Mouse (Mus musculus): ENCODE measurements around the gene Bcl2. TPM values are rescaled to one million over a fixed set of nuclear protein-coding genes. Genes with fewer than 3 reads are reported as not detected.

The Bcl2 gene
- polyA plus RNA-seq, 1 experiment: 10.7 TPM

GRCm38 (mm10) chr1:106647336-106647735 lies 66.7 kb downstream of the Bcl2 start:
- DNase-seq: no peak
- TF ChIP-seq CTCF (IDR thresholded peaks at IDR 0.05; ENCODE audit: borderline replicate concordance, control insufficient read depth, extremely low read depth, insufficient read depth, low read length, poor library complexity) (no peak), POLR2A (IDR thresholded peaks at IDR 0.05; ENCODE audit: control insufficient read depth, extremely low read depth, insufficient read depth, low read length, poor library complexity) (no peak)
- WGBS: 42% methylated on average over 3 of the region's 3 CpGs

GRCm38 (mm10) chr1:106644566-106644965 lies 69.5 kb downstream of the Bcl2 start:
- DNase-seq: no peak
- 86% methylated on average over 4 of the region's 4 CpGs for WGBS
- H3K27ac ChIP-seq (ENCODE audit: control insufficient read depth, insufficient read depth, low read length): no peak overlapping the region
- no peaks in the 10 kb centered on the region for H3K36me3 ChIP-seq (ENCODE audit: control insufficient read depth, insufficient read depth, low read length)
- peaks cover 3% of the 10 kb centered on the region for H3K4me1 ChIP-seq (replicated peaks; ENCODE audit: control insufficient read depth, insufficient read depth, low read length)
- H3K4me3 ChIP-seq (ENCODE audit: control insufficient read depth, insufficient read depth, low read length): no peak overlapping the region
- TF ChIP-seq CTCF (IDR thresholded peaks at IDR 0.05; ENCODE audit: borderline replicate concordance, control insufficient read depth, extremely low read depth, insufficient read depth, low read length, poor library complexity) (no peak), POLR2A (IDR thresholded peaks at IDR 0.05; ENCODE audit: control insufficient read depth, extremely low read depth, insufficient read depth, low read length, poor library complexity) (no peak)
- H3K27me3 ChIP-seq (ENCODE audit: control insufficient read depth, insufficient read depth, low read length): no peaks in the 10 kb centered on the region

More at GRCm38 (mm10) chr1:106647336-106647735, 66.7 kb downstream of the Bcl2 start:
- Histone ChIP-seq H3K27me3 (ENCODE audit: control insufficient read depth, insufficient read depth, low read length) (no peaks in the 10 kb centered on the region), H3K36me3 (ENCODE audit: control insufficient read depth, insufficient read depth, low read length) (no peaks in the 10 kb centered on the region), H3K4me1 (replicated peaks; ENCODE audit: control insufficient read depth, insufficient read depth, low read length) (peaks cover 6% of the 10 kb centered on the region), H3K27ac (ENCODE audit: control insufficient read depth, insufficient read depth, low read length) (no peak overlapping the region), H3K4me3 (ENCODE audit: control insufficient read depth, insufficient read depth, low read length) (no peak overlapping the region)

DNA sequence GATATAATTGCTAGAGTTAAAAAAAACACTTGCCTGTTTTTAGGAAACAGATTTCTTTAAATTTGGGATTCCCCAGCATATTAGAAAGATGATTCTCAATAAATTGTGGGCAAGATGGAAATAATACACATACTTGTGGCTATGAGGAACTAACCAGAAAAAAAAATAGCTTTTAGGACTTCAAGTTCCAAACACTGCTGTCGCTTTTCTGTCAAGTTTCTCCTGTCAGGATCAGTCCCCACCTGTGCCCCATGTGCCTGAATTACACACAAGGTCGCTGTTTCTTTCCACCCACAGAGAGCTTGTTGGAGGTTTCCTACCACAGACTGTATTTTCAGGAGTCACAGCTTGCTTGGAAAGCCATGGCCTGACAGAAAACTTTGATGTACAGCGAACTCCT lies 70.5 kb downstream of the Bcl2 start:
- Histone ChIP-seq H3K27ac (ENCODE audit: control insufficient read depth, insufficient read depth, low read length) (no peak overlapping the region), H3K36me3 (ENCODE audit: control insufficient read depth, insufficient read depth, low read length) (no peaks in the 10 kb centered on the region), H3K27me3 (ENCODE audit: control insufficient read depth, insufficient read depth, low read length) (no peaks in the 10 kb centered on the region), H3K4me3 (ENCODE audit: control insufficient read depth, insufficient read depth, low read length) (no peak overlapping the region), H3K4me1 (replicated peaks; ENCODE audit: control insufficient read depth, insufficient read depth, low read length) (peaks cover 3% of the 10 kb centered on the region)
- 45% methylated on average over 3 of the region's 3 CpGs for WGBS
- DNase-seq: no peak
- TF ChIP-seq CTCF (IDR thresholded peaks at IDR 0.05; ENCODE audit: borderline replicate concordance, control insufficient read depth, extremely low read depth, insufficient read depth, low read length, poor library complexity) (no peak), POLR2A (IDR thresholded peaks at IDR 0.05; ENCODE audit: control insufficient read depth, extremely low read depth, insufficient read depth, low read length, poor library complexity) (no peak)

GRCm38 (mm10) chr1:106640577-106640976 lies 73.5 kb downstream of the Bcl2 start:
- H3K27ac ChIP-seq (ENCODE audit: control insufficient read depth, insufficient read depth, low read length): no peak overlapping the region
- no peak for DNase-seq

DNA sequence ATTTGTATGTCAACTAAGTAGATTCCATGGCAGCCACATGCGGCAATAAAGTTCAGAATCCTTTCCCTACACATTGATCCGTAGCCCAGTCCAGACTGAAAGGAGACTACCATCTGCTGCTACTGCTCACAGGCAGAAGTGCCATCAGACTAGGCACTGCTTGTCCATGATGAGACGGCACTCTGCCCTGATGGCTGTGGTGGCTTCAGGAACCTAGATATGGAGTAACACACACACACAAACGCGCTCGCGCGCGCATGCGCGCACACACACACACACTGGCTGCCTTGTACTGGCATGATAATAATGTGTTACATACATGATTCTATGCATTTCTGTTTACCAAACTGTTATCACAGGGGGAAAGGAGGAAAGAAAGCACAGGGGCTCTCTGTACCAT lies 76.4 kb downstream of the Bcl2 start:
- no peak for DNase-seq
- WGBS: 98% methylated on average over 11 of the region's 11 CpGs
- H3K27me3 ChIP-seq (ENCODE audit: control insufficient read depth, insufficient read depth, low read length): no peaks in the 10 kb centered on the region
- no peak for TF ChIP-seq CTCF (IDR thresholded peaks at IDR 0.05; ENCODE audit: borderline replicate concordance, control insufficient read depth, extremely low read depth, insufficient read depth, low read length, poor library complexity)
- H3K36me3 ChIP-seq (ENCODE audit: control insufficient read depth, insufficient read depth, low read length): no peaks in the 10 kb centered on the region
- H3K27ac ChIP-seq (ENCODE audit: control insufficient read depth, insufficient read depth, low read length): no peak overlapping the region
- H3K4me1 ChIP-seq (replicated peaks; ENCODE audit: control insufficient read depth, insufficient read depth, low read length): no peaks in the 10 kb centered on the region
- H3K4me3 ChIP-seq (ENCODE audit: control insufficient read depth, insufficient read depth, low read length): no peak overlapping the region

More at GRCm38 (mm10) chr1:106640577-106640976, 73.5 kb downstream of the Bcl2 start:
- no peak overlapping the region for H3K4me3 ChIP-seq (ENCODE audit: control insufficient read depth, insufficient read depth, low read length)
- H3K27me3 ChIP-seq (ENCODE audit: control insufficient read depth, insufficient read depth, low read length): no peaks in the 10 kb centered on the region
- WGBS: 90% methylated on average over 1 of the region's 1 CpGs
- TF ChIP-seq CTCF (IDR thresholded peaks at IDR 0.05; ENCODE audit: borderline replicate concordance, control insufficient read depth, extremely low read depth, insufficient read depth, low read length, poor library complexity) (no peak), POLR2A (IDR thresholded peaks at IDR 0.05; ENCODE audit: control insufficient read depth, extremely low read depth, insufficient read depth, low read length, poor library complexity) (no peak)
- no peaks in the 10 kb centered on the region for H3K4me1 ChIP-seq (replicated peaks; ENCODE audit: control insufficient read depth, insufficient read depth, low read length)
- no peaks in the 10 kb centered on the region for H3K36me3 ChIP-seq (ENCODE audit: control insufficient read depth, insufficient read depth, low read length)

- Histone ChIP-seq H3K4me1 (replicated peaks; ENCODE audit: control insufficient read depth, insufficient read depth, low read length) (no peaks in the 10 kb centered on the region), H3K27ac (ENCODE audit: control insufficient read depth, insufficient read depth, low read length) (no peak overlapping the region), H3K27me3 (ENCODE audit: control insufficient read depth, insufficient read depth, low read length) (no peaks in the 10 kb centered on the region), H3K4me3 (ENCODE audit: control insufficient read depth, insufficient read depth, low read length) (no peak overlapping the region), H3K36me3 (ENCODE audit: control insufficient read depth, insufficient read depth, low read length) (no peaks in the 10 kb centered on the region)
- DNase-seq: no peak
- 61% methylated on average over 2 of the region's 2 CpGs for WGBS
- TF ChIP-seq POLR2A (IDR thresholded peaks at IDR 0.05; ENCODE audit: control insufficient read depth, extremely low read depth, insufficient read depth, low read length, poor library complexity): no peak
- no peak for TF ChIP-seq CTCF (IDR thresholded peaks at IDR 0.05; ENCODE audit: borderline replicate concordance, control insufficient read depth, extremely low read depth, insufficient read depth, low read length, poor library complexity)
These were observed 77.4 kb downstream of the Bcl2 start for GRCm38 (mm10) chr1:106636714-106637113.

DNA sequence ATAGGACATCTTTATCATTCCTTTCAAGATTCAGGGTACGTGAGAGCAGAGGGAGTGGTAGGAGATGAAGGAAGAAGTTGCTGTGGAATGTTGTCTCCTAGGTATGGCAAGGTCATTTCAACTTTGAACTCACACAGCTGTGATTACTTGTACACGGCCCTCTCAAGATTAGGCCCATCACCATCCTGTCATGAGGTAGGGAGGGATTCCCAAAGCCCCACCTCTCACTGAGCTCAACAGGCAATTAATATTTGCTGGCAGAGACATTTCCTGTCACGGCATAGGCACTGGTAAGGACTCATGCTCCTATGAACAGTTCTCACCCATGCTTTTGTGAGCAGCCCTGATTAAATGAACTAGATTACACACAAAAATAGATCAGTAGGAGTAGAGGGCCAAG lies 80.9 kb downstream of the Bcl2 start:
- no peak overlapping the region for H3K27ac ChIP-seq (ENCODE audit: control insufficient read depth, insufficient read depth, low read length)
- no peak for DNase-seq
- no peak overlapping the region for H3K4me3 ChIP-seq (ENCODE audit: control insufficient read depth, insufficient read depth, low read length)
- no peaks in the 10 kb centered on the region for H3K36me3 ChIP-seq (ENCODE audit: control insufficient read depth, insufficient read depth, low read length)
- no peak for TF ChIP-seq CTCF (IDR thresholded peaks at IDR 0.05; ENCODE audit: borderline replicate concordance, control insufficient read depth, extremely low read depth, insufficient read depth, low read length, poor library complexity)
- no peak for TF ChIP-seq POLR2A (IDR thresholded peaks at IDR 0.05; ENCODE audit: control insufficient read depth, extremely low read depth, insufficient read depth, low read length, poor library complexity)
- 90% methylated on average over 3 of the region's 3 CpGs for WGBS
- H3K4me1 ChIP-seq (replicated peaks; ENCODE audit: control insufficient read depth, insufficient read depth, low read length): peaks cover 2% of the 10 kb centered on the region; the same call in 1 of the 2 replicates
- no peaks in the 10 kb centered on the region for H3K27me3 ChIP-seq (ENCODE audit: control insufficient read depth, insufficient read depth, low read length)

All from thymus, adult 2 months (tissue).